Mouse (Mus musculus) gastrocnemius, postnatal 4 days (tissue): Measurements from ENCODE around the gene Ccdc153. TPM values are rescaled to one million over a fixed set of nuclear protein-coding genes. Genes with fewer than 3 reads are reported as not detected.

Experiments used
- DNase-seq, 2 experiments: peaks; one replicate each; pipeline ENCODE4 v3.0.0; 2021 to 2022; ENCODE audit warnings: low spot score in 2 of 2, mixed read lengths in 2 of 2
- long read RNA-seq, 2 experiments: library from polyadenylated mRNA; stranded (forward); transcript quantifications; one replicate each; pipeline ENCODE4 v2.0.0; 2021
- total RNA-seq, 2 experiments: library from RNA; stranded (reverse); gene quantifications; 2 replicates each; pipeline ENCODE4 v1.2.3; 2021

Ccdc153 gene
- total RNA-seq: not detected
- long read RNA-seq, experiment 1: 0 reads
- long read RNA-seq, experiment 2: 0 reads

DNA sequence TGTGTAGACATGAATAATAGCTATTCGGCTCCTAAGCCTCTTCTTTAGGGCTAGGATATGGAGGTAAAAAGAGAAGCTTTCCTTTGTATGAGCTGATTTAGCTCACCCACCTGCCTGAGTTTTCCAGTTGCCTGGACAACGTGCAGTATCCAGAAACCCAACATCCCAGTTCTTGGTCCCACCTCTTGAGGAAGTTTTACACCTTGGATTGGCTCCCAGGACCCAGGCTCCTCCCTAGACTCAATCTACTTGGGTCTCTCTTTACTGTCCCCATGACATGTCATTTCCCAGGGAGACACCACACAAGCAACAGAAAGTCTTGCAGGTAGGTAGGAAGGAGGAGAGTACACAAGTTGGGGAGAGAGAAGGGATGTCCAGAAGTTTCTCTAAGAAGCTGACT is at the start of gene Ccdc153:
Gene Ccdc153, plus strand, starts transcription at position 278 of the 400 bp plus-strand sequence.
- no peak for DNase-seq

DNA sequence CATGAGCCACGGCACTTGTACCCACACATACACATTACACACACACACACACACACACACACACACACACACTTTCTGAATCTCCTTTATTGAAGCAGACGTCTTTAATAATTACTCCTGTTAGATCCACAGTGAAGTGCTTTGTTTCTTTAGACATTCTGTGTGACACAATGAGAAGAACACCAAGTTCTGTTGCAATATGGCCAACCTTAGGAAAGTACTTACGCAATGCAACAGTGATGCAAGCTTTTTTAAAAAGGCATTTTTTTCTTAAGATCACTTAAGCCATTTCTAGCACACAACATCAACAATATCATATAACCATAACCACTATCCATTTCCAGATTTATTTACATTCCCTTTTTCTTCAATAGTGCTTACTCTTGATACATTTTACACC is 49.3 kb upstream of the Ccdc153 start:
- no peak for DNase-seq

DNA sequence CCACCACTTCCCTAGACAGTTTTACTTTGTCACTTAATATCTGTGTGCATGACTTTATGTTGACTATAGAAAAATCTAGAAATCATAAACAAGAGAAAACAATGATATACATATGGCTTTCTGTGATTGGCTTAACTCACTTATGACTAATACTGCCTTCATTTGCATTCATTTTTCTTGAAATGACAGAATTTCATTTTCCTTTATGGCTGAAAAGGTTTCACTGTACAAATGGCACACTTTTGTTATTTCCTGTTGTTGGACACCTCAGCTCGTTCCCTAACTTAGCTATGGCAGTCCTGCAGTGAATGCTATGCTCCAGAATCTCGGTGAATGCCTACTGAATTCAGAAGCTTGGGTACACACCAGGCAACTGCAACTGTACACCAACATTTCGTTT is 48.2 kb upstream of the Ccdc153 start:
- no peak for DNase-seq

GRCm38 (mm10) chr9:44192794-44193193 is 47.7 kb upstream of the Ccdc153 start:
- DNase-seq: no peak

DNA sequence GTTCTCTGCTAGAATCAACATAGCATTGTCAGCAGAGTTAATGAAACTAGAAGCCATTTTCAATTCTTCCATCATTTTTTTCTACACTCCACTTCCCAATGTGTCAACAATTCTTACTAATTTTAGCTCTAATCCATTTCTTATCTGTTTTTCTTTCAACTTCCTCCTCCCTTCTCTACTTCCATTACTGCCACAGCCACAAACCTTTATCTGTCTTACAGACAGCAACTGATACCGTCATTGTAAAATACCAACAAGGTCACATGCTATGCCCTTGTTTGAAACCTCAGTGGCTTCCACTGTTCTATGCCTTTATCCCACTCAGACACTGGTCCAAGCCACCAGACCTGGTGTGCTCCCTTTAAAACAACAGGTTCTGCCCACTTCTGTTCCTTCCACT is 46.5 kb upstream of the Ccdc153 start:
- DNase-seq: no peak

DNA sequence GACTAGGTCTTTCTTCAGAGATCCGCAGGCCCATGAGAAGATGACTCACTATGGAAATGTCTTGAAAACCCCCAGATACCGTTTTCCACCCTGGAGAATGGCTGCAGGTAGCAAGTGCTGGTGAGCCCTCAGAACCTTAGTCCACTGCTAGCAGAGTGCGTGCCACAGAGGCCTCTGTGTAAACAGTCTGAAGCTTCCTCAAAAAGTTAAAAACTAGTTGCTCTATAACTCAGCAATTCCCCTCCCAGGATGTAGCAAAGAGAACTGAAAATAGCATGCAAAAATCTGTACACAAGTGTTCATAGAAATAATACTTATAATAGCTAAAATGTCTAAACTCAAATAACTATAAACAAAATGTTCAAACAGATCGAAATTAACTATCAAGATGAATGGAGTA is 44.1 kb upstream of the Ccdc153 start:
- no peak for DNase-seq

- DNase-seq: no peak
Observed at GRCm38 (mm10) chr9:44199166-44199565, 41.3 kb upstream of the Ccdc153 start.

GRCm38 (mm10) chr9:44199580-44199979 is 40.9 kb upstream of the Ccdc153 start:
- DNase-seq: no peak

GRCm38 (mm10) chr9:44200458-44200857 is 40.0 kb upstream of the Ccdc153 start:
- no peak for DNase-seq

DNA sequence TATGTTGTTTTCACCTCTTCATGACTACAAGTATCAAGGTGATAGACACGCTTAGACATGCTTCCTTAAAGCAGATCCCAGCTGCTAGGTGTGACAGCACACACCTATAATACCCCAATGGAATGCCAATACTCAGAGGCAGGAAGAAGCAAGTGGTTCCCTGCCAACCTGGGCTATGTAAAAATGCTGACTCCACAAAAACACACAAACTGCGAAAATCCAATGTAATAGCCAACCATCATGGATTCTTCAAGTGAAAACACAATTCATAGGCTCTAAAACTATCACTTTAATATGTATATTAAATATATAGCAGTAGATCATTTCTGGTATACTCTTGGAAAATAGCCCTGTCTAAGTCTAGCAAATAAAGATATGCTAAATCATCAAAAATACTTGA is 32.6 kb upstream of the Ccdc153 start:
- DNase-seq: no peak

DNA sequence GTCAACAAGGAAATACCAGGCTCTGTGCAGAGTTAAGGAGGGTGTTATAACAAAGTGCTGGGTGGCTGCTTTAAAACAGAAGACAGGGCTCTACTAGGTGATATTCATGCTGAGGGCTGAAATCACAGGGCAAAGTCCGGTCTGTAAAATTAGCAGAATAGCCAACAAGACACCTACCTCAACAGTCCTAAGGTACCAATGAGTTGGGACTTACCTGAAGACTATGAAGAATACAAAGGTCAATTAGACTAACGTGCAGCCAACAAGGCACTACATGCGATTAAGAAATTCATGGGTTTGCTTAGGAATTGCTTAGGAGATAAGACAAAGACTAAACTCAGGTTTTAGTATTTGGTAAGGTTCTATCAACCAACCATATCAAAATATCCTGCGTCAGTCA is 31.1 kb upstream of the Ccdc153 start:
- DNase-seq: no peak

DNA sequence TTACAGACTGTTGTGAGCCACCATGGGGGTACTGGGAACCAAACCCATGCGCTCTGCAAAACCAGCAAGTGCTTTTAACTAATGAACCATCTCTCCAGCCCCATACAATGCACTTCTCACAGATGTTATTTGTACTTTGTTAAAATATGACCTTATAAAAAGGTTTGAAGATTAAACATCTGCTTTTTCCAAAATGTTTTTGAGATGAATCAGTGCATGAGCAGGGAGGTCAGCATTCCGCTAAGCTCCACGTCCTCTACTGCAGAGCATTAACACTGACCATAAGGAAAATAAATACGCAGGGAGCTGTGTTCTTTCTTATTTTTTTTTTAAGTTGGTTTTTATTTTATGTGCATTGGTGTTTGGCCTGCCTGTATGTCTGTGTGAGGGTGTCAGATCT is 28.1 kb upstream of the Ccdc153 start:
- DNase-seq: no peak

DNA sequence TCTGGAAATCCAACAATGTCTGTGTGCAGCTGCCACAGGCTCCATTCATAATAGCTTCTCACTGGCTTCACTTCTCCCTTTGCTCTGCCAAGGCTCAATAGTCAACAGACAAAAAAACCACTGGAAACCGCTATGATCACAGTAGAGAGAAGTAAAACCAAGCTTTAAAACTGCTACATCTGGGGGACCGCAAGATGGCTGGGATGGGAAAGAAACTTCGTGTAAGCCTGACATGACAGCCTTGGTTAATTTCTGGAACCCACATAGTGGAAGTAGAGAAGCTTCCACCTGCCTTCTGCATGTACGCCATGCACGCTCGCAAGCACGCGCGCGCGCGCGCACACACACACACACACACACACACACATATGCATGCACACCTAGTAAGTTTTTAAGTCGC is 26.9 kb upstream of the Ccdc153 start:
- DNase-seq: no peak

GRCm38 (mm10) chr9:44225993-44226392 is 14.5 kb upstream of the Ccdc153 start:
- DNase-seq: no peak

GRCm38 (mm10) chr9:44231609-44232008 is 8.9 kb upstream of the Ccdc153 start:
- no peak for DNase-seq

DNA sequence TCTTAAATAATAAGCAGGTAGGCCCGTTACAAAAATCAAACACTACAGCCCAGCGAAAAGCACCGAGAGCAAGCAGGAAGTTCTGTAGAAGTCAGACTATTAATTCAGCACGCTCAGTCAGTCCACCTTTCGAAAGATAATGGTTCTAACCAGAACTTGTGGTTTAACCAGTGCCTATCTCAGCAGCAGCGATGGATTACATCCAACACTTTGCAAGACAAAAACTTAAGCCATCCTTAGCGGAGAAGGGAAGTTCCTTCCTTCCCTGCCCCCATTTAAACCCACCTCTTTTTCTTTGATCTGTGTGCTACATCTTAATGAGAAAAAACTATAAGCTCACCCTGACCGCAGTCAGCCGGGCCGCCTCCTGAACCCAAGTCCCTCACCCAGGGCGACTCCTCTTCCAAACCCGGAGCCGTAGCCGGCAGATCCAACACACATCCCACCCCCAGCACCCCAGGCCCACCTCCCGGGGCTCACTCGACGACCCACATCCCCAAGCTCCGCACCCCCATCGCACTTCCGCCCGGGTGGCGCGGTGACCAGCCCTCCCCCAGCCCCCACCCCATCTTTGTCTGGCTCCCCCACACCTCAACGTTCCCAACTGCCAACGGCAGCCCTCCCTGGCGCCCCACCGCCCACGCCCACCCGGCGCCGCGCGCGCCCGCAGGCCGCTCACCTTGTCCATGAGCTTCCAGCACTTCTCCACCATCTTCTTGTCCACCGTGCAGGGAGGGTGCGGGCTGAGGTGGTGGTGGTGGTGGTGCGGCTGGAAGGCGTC is 7.3 kb upstream of the Ccdc153 start:
- DNase-seq: no peak

DNA sequence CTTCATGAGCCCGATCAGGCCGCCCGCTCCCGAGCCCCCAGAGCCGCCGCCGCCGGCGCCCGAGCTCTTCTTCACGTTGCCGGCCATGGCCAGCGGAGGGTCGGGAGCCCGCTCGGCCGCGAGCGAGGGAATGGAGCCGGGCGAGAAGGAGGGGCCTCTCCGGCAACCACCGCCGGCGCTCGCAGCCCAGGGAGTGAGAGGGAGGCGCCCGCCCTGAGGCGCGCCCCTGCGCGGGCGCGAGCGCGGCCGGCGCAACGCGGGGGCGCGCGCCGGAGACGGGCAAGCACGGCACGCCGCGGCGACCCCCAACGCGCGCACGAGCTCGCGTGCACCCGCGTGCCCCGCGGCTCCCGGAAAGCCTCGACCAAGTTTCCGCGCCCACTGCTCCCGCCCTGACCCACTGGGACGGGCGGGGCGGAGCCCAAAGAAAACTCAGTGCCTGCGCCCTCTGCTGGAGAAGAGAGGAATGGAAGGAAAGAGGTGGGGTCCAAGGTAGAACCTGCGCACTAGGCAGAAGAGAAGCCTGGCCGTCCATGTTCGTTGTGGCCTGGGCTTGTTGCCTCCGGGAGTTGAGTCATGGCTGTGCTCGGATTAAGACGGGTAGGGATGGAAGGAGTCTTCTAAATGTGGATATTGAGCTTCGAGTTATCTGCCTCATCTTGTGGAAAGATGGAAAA is 6.5 kb upstream of the Ccdc153 start, which contains the start of gene Cbl:
Gene Cbl, minus strand, starts transcription at position 248 of the 677 bp plus-strand sequence.
- peak; percentile 98 for DNase-seq

- DNase-seq: peak in 1 of 2 experiments; percentile 55
Observed at GRCm38 (mm10) chr9:44234479-44235427, 5.7 kb upstream of the Ccdc153 start.

DNA sequence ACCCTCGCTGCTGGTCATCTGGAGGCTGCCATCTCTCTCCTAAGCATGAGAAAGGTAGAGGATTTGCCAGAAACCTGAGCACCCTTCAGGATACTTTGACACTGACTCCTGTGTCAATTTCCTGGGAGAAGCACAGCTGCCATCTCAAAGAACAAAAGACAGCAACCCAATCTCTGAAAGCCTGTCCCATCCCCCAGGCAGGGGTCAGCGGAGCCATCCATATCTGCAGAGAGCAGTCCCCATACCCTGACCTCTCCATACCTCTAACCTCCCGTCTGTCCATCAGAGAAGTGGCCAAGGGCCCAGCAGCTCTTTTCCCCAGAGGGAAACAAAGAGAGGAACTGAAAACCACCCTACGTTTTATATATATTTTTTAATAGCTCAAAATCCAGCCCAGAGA is 3.9 kb upstream of the Ccdc153 start:
- no peak for DNase-seq

DNA sequence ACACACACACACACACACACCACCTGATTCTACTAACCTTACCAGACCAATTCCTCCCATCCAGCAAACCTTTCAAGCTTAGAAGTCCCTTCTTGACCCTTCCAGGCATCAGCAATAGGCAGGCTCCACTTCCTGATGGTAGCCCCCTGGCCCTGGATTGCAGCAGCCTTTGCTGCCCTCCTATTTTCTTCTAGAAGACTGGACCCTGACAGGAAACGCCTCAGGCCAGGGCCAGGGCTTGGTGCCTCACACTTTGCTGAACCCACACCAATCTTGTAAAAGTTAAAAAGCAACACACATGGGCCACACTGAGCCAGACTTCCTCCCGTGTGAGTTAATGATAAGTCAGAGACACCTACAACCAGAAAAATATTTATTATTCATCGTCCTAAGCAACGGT is 3.3 kb upstream of the Ccdc153 start:
- DNase-seq: no peak

- DNase-seq: no peak
Observed at GRCm38 (mm10) chr9:44238501-44239190, 1.8 kb upstream of the Ccdc153 start.
